Mouse (Mus musculus): ENCODE data around the gene B3gnt6.

B3gnt6 gene

DNA sequence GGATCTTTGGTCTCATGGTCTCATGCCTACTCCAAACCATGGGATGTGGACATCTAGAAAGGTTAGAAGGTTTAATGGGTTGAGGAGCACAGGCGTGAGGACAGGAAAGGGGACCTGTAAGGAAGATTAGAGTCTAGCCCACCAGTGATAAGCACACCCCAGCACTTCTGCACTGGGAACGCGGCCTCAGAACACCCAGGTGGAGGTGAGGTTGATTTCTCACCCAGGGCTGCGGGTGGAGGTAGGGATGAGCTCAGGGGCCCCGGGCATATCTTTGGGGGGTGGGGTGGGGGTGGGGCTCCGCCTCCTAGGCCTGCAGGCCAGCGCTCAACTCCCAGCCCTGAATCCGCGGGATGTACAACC is 21.7 kb downstream of the B3gnt6 start:
- no peak for DNase-seq (ENCODE audit: extremely low spot score, low read depth, low spot score)

DNA sequence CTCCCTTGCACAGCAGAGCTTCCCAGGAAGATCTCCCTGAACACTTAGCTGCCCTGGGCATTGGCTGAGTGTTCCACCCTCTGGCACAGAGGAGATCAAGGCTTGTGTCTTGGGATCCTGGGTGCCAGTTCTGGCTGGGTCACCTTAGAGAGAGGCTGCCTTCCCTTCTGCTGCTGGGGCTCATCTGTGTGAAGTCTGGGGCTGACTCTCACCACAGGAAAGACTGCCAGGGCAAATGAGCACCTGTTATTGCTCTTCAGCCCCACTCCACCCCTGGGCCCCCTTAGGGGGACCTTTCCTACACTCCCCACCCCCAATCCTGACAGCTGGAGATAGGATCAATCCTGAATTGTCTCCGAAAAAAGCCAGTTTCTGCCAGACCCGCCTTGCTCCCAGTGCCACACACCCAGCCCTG is 22.2 kb downstream of the B3gnt6 start:
- no peak for DNase-seq (ENCODE audit: extremely low spot score, low read depth, low spot score)

DNA sequence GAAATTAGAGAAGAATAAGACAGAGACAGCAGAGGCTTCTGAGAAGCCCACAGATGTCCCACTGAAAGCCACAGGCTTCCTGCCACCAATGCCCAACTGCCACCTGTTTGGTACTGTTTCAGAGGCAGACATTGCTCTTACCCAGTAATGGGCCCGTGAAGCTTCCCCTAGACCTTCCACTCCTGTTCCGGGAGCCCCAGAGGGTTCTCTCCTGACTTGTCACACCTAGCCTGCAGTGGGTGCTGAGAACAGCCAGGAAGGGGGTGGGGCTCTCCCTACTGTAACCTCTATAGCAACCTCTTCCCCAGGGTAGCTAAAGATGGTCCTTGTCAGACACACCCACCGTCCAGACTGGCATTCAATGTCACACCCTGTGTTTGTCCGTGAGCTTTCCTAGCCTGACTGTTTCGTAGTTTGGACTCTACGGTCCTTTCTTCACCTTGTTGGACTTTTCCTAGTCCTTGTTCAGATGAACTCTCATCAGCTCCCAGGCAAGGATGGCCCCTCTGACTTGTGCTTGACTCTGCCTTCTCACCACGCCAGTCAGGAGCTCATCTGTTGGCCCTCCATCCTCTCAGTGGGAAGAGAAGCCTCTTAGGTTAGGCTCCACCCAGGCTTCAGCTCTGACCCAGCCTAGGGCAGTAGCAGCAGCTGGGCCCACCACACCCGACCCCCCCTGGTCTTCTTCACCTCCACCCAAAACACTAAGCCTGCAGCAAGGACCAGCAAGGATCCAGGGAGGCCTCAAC is 22.8 kb downstream of the B3gnt6 start:
- no peak for DNase-seq (ENCODE audit: extremely low spot score, low read depth, low spot score)

DNA sequence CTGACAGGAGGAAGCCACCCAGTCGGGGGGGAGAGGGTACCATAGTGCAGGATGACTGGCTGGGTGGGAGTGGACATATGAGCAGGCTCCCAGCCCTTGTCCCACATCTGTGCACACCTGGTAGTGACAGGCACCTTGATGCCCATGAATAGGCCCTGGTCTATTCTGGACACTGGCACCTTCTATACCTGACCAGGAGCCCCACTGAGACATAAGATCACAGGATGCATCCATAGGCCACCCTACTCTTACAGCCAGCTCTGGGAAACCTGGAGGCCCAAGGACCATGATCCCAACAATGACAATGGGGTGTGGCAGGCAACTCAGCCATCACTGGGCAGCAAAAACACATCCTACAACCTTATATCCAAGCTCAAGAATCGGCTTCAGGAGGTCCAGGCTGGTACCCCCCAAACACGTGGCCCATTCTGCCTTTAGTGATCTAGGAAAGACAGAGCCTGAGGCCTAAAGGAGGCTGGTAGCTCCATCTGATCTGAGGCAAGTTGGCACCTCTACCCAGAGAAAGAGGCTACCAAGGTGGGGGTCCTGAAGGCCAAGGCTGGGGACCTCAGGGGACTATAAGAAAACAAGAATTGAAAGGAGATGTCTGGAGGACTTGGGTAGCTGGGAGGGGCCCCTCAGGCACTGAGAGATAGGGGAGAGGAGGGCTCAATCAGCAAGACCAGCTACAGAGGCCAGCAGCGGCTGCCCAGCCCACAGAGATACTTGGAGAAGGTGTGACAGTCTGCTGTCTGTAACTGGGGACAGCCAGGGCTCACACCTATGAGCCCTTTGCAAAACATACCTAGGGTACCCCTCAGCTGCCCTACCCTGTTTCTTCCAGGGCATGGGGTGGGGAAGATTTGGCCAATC is 24.2 kb downstream of the B3gnt6 start:
- DNase-seq (ENCODE audit: extremely low spot score, low read depth, low spot score), result no peak

DNA sequence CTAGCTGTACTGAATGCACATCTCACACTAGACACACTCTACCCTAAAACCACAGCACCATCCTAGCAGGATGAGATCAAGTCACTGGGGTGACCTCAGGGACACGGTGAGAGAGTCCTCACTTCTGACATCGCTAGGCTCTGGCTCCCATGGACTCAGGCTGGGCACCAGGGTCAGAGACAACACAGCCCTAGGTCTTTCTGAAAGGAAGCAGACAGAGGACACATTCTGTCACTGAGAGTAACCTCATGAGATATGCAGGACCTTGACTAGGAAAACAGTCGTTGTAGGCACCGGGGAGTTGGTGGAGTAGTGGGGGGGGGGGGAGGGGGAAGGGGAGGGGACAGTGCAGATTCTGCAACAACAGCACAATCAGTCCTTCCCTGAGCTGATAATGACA is 25.9 kb downstream of the B3gnt6 start:
- no peak for DNase-seq (ENCODE audit: extremely low spot score, low read depth, low spot score)

DNA sequence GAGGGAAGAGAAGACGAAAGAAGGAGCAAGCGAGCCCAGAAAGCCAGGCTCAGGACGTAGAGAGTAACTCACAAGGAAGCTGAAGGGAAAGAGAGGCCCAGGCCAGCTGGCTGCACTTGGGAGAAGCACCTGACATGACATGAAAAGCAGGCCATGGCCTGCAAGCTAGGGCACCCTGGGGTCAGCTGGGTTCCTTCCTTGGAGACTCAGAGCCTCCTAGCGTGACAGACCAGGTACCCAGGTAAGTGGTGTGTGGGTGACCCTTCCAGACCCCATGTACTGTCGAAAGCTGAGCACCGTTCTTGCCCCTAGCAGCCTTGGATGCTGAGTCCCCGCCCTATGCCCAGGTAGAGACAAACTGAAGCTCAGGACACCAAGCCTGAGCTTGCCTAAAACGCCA is 26.6 kb downstream of the B3gnt6 start:
- no peak for DNase-seq (ENCODE audit: extremely low spot score, low read depth, low spot score)

DNA sequence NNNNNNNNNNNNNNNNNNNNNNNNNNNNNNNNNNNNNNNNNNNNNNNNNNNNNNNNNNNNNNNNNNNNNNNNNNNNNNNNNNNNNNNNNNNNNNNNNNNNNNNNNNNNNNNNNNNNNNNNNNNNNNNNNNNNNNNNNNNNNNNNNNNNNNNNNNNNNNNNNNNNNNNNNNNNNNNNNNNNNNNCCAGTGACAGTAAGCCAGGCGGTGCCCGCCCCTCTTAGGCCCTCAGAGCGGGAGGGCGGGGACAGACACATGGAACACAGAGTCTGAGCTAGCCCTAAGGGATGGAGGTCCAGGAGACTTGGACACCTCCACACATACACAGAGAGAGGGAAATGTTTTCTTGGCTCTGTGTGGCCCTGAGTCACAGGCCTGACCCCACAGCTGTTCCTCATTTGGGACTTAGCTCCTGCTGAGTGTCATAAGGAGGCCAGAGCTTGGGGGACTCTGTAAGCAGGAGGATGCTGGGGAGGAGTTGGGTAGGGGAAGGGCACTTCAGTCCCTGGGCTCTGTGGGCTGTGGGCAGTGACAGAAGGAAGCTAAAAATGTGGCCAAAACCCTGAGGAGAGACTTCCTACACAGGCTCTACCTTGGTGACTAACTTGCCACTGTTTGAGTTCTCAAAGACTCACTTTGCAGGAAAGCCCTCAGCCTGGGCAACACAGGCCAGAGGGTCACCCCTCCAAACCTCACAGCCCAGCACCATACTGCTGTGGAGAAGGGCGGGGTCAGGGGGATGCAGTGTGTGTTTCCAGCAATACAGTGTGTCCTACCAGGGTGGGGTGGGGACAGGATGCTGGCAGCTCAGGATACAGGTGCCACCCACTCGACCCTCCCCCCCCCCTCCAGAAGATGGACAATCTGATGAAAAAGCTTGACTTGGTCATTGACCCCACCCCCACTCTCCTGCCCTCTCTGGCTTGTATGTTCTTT is 27.9 kb downstream of the B3gnt6 start:
- DNase-seq (ENCODE audit: extremely low spot score, low read depth, low spot score), result peak; percentile 31

DNA sequence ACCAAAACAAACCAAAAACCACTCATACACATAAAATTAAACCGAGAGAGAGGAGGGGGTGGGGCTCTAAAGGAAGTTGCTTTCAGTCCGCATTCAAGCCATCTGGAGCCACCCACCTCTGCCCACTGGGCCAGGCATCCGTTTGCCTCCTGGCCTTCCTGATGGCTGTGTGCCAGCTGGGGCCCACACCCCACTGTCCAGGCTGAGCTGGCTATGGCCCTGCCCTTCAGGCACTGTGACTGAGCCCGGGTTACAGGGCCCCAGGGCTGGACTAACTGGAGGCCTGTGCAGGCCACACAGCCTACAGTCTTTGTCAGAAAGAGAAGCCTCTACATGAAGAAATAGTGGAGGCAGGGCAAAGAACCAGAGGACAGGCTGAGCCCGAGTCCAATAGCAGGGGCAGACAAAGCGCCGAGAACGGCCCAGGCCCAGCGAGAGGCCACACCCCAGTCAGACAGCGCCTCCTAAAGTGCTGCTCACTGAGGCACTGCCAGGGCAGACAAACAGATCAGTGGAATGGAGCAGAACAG is 34.2 kb downstream of the B3gnt6 start:
- DNase-seq (ENCODE audit: extremely low spot score, low read depth, low spot score), result no peak

DNA sequence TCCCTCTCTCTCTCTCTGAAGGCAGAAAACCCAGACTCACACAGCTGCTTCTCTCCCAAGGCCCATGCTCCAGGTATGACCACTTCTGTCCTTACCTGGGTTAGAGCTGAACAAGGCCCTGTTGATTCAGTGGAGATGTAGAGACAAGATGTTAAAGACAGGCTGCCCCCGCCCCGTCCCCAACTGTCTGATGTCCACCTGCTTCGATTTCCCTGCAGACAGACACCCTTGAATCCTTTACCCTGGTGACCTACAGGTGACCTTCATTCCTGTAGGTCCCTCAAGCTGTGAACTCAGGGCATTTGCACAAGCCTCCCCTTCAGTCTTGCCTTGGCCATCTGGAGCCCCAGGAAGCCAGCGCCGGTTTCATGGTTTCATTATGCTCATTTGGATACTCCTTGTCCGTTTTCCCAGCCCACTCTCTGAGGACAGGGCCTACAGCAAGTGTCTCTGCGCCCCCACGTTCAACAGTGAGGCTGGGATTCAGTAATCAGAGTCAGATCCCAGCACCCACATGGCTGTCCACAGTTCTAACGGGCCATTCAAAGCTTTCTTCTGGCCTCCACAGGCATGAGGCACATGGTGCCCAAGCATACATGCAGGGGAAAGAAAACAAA is 34.8 kb downstream of the B3gnt6 start:
- DNase-seq (ENCODE audit: extremely low spot score, low read depth, low spot score), result no peak

DNA sequence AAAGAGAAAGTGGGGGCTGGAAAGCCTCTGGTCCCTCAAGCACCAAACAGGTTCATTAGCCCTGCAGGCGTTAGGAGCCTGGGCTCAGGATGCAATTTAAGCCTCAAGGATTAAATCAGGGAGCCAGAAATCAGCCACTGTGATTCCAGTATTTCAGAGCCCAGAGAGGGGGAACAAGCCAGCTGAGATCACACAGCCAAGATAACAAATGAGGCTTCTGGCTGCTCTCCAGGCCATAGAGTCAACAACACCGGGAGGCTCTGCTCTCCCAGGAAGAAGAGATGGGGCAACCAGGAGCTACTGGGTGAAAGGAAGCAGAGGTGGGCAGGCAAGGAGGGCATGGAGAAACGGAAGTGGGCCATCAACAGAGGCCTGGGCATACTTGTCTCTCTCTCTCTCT is 35.6 kb downstream of the B3gnt6 start:
- no peak for DNase-seq (ENCODE audit: extremely low spot score, low read depth, low spot score)

DNA sequence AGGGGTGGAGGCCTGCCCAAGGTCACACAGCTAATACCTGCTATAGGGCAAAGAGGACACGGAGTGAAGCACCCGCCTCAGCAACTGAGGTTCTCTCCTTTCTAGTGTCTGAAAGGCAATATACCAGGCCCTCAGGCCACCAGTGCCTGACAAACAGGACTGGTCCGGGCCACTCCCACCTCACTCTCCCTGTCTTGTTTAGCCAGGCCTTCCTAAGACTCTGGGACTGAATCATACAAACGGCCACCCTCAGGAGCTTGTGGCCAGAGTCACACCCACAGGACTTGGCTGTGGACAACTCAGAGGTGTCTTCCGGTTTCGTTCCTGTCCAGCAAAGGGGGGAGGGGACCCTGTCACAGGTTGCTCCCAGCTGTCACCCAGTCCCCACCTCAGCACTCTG is 37.0 kb downstream of the B3gnt6 start:
- no peak for DNase-seq (ENCODE audit: extremely low spot score, low read depth, low spot score)

DNA sequence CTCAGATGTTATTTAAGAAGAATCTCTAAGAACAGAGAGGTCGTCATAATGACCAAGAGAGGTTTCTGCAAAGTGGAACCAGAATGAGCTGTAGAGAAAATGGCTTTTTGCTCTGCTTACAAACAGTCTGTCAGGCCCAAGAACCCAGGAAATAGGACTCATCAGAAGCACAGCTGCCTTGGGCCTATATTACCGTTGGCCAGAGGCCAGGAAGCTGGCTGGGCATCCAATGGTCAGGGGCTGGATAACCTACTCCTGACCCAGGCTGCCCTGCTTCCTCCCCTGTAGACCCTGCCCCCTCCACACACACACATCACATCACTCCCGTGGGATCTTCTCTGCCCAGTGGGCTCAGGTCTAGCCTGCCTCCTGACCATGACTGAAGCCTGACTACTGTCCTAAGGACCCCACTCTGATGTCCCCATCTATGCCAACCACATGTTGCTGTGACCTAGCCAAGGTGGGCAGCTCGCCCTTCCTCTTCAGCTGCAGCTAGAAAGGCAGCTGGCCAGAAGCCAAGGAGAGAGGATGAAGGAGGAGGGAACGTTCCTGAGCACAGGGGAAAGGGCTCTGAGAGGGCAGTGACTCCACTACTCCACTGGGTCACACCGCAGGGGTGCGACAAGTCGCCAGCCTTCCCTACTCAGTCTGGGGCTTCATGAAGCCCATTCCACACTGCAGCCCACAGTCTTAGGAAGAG is 39.1 kb downstream of the B3gnt6 start:
- DNase-seq (ENCODE audit: extremely low spot score, low read depth, low spot score), result no peak

DNA sequence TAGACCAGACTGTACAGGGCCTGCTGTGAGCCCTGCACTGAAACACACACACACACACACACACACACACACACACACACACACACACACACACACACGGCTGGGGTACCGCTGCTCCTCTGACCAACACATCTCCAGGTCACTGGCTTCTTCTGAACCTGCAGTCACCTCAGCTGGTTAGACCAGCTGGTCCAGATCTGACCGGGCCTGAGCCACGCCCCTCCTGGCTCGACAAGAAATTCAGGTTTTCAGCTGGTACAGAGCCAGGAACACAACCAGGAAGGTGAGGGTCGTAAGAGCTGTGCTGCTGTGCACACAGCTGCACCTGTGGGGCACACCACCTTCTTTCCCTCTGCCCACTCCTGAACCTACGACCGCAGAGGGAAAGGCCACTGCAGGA is 40.8 kb downstream of the B3gnt6 start:
- DNase-seq (ENCODE audit: extremely low spot score, low read depth, low spot score), result no peak

DNA sequence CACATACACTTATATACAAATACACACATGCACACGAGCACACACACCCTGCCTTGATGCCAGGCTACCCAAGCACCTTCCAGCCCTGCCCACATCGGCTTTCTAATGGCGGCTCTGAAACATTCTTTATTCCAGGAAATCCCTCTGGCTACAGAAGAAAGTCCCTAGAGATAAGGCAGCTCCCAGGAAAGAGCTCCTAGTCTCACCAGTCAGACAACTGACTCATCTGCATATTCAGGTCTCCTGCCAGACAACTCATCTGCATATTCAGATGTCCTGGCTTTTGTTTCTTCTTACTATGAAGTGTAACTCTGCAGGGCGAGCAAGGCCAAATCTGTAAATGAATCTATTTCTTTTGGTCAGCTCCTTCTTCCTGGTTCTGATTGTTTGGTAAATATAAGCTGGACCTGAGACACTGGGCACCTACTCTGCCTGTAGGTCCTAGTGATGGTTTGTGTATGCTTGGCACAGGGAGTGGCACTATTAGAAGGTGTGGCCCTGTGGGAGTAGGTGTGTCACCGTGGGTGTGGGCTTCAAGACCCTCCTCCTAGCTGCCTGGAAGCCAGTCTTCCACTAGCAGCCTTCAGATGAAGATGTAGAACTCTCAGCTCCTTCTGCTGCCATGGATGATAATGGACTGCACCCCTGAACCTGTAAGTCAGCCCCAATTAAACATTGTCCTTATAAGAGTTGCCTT is 41.5 kb downstream of the B3gnt6 start:
- no peak for DNase-seq (ENCODE audit: extremely low spot score, low read depth, low spot score)

DNA sequence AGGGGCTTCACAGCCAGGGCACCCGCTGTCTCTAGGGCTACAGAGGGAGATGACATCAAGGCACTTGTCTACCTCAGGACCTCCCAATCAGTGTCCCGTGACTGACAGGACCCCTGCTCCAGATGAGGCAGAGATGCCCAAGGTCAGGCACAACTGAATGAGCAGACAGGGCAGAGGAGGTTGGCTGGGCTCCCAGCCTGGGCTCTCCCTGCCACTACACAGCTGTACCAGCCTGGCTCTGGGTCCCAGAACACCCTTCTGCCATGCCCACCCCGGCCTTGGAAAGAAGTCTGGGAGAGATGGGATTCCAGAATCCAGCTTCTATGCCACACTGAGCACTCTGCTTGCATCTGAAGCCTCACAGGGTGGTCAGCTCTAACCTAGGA is 43.0 kb downstream of the B3gnt6 start:
- DNase-seq (ENCODE audit: extremely low spot score, low read depth, low spot score), result no peak

DNA sequence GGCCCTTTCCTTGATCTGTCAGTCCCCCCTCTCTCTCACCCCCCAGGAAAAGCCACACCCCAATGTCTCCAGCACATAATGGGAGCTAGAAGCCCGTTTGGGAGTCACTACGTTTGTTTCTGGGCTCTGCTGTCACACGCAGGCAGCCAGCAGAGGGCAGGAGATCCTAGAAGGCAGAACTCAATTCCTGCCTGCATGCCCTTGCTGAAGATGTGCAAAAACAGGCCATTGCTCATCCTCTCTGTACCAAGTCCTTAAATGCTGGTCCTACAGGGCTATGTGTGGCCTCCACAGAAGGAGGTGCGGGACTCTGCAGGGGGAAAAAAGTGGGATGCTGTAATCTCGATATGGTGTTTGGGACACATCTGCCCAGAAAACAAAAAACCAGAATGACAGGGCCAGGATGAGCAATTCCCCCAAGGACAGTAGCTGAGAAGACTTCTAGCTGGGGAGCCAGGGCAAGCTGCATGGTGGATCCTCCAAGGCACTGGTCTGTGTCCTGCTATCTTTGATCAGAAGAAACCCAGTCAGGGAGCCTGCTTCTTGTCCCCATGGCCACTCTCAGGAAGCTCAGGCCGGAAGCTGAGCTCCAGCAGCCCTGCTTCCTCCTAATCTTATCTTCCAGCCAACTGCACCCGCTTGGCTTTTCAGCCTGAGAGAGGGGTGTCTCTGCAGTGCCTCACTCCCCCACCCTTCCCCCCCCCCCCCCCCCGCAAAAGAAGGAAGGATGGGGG is 43.6 kb downstream of the B3gnt6 start:
- DNase-seq (ENCODE audit: extremely low spot score, low read depth, low spot score), result no peak

DNA sequence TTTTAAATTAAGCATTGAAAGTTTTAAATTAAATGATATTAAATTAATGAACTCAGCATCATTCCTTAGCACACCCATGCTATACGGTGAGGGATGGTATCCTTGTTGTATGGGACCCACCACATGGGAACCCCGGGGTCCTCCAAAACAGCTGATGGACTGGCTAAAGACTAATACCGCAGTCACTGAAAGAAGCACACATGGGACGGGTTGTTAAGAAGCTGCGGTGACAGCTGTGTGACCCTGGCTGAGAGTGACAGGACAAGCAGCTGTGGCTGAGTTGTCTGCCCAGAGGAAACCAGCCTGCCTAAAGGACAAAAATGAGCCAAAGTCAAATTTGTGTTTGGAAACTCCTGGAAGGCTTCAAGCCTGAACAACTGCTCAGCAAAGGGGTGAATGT is 45.4 kb downstream of the B3gnt6 start:
- no peak for DNase-seq (ENCODE audit: extremely low spot score, low read depth, low spot score)

DNA sequence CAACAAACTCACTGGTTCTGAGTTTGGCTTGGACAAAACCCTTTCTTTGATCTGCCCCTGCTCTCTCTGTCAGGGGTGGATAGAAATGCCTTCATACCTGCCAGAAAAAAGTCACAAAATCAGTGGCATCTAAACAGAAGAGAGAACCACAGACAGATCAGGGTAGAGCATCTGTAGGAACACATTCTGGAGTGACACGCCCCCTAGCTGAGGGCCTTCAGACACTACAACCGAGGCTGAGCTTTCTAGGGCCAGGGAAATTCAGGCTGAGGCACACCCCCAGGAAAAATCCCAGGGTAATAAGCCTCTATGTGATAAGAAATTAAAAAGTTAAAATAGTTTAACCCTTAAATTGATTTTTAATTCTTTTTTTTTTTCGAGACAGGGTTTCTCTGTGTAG is 45.9 kb downstream of the B3gnt6 start:
- DNase-seq (ENCODE audit: extremely low spot score, low read depth, low spot score), result no peak

DNA sequence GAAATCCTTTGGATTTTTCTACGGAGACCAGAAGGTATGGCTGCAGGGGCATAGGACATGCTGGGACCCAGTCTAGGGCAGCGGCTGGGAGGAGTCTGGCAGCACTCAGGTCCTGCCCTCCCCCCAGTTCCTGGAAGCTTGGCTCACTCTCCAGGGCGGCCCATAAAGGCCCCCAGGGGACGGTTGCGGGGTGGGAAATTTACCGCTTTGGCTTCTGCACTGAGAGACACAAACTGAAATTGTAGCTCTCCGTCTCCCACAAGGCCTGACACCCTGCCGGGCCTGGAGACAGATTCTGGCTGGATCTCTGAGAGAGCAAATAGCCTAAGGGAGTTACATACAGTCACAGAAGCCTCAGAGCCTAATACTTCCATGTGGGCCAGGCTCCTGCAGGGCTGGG is 46.9 kb downstream of the B3gnt6 start:
- DNase-seq (ENCODE audit: extremely low spot score, low read depth, low spot score), result no peak

Measured in hindlimb bud, embryonic 11.5 days (tissue).